Mouse (Mus musculus): ENCODE measurements at regions not wholly inside any gene's neighbourhood (a gene's known extent, or its start where the extent isn't known, plus 50 kb on each side); places are given as distances from the start of the nearest gene placed in this dataset.

GRCm38 (mm10) chr2:174178801-174179200, 68.7 kb downstream of the Npepl1 start:
- CTCF ChIA-PET = no interaction called here

DNA sequence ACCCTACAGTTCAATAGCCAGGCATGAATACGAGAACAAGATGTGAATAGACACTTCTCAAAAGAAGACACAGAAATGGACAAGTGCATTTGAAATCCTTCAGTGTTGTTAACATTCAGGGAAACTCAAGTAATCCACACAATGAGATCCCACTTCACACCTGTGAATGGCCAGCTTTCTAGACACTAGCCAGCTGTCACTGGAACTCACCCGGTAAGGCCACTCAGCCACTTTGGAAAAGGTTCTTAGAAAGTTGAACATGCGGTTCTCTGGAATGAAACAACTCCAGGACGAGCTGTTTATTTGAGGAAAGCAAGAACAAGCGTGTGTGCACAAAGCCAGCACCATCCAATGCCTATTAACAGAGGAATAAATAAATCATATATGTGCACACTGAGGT, 74.6 kb downstream of the Npepl1 start:
- CTCF ChIA-PET = no interaction called here

GRCm38 (mm10) chr2:174191071-174191470, 80.9 kb downstream of the Npepl1 start:
- CTCF ChIA-PET = no interaction called here

- CTCF ChIA-PET = no interaction called here
Measured at GRCm38 (mm10) chr2:174191516-174191915, 81.4 kb downstream of the Npepl1 start.

- CTCF ChIA-PET = no interaction called here
Measured at GRCm38 (mm10) chr2:174192026-174192425, 81.9 kb downstream of the Npepl1 start.

GRCm38 (mm10) chr2:174193506-174193905, 83.4 kb downstream of the Npepl1 start:
- CTCF ChIA-PET = no interaction called here

DNA sequence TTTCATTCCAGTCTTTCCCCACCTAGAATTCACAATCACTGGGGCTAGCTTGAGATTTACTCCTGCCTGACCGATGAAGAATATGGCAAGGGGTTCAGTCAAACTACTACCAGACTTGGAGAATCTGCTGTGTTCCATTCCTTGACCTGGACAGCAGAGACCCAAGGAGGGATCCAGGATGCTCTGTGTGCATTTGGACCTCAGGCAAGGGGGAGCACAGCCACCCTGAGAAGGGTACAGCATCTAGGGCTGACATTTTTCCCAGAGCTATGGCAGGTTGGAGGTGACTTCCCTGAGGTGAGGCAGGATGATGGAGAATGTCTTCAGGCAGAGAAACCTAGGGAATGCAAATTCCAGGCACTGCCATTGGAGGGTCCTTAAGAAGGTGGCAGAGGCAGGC, 85.5 kb downstream of the Npepl1 start:
- CTCF ChIA-PET = interaction anchor here (0.7 kb wide), 1 partner anchor 1615 kb away, joined by 15 read pairs; no protein-coding TSS in a partner anchor

- CTCF ChIA-PET = no interaction called here
Measured at GRCm38 (mm10) chr2:174196696-174197215, 86.6 kb downstream of the Npepl1 start.

DNA sequence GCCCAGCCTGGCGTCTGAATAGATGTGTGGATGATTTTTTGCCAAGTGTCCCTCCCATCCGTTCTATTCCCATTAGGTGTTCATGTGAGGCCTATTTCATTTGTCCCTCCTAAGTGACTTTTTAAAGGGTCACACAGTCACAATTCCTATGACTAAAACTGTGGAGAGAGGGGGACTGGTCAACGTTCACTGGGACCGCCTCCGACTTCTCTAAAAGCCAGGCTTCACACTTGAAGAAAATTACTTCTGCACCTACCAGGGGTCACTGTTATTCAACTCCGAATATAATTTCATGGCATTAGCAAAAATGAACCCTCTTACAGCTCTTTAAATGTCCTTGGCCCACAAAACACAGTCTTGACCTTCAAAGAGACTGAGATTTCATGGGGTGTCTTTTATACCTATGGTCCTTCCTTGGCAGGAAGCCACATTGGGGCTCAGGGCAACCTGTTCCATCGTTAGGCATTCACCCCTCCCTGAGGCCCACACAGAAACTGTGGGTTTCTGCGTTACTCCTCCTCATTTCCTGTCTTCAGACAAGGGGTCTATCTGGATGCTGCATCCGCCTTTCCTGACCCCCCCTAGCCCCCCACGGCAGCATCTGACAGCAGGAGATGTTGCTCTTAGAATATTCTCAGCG, 86.7 kb upstream of the Gnas start:
- CTCF ChIA-PET = no interaction called here

- CTCF ChIA-PET = no interaction called here
Measured at GRCm38 (mm10) chr2:174198406-174198971, 85.6 kb upstream of the Gnas start.

- CTCF ChIA-PET = no interaction called here
Measured at GRCm38 (mm10) chr2:174199961-174200862, 83.9 kb upstream of the Gnas start.

- CTCF ChIA-PET = no interaction called here
Measured at GRCm38 (mm10) chr2:174203412-174203811, 80.7 kb upstream of the Gnas start.

- CTCF ChIA-PET = no interaction called here
Measured at GRCm38 (mm10) chr2:174211681-174212080, 72.4 kb upstream of the Gnas start.

DNA sequence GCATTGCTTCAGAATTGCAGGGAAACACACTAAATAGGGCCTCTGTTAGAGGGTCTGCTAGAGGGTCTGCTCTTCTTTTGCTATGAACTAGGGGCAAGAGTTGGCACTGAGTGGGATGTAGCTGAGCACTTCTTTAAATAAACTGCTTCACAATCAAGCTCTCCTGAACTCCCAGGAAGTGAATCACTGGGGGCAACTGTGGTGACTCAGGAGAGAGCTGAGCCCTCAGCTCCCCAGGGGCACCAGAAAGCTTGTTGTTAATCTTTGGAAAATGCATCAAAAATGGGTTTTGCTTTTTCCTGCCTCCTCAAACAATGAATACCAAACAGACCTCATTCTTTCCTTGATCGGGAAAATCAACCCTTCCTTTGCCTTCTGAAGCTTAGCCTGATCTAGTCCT, 57.5 kb upstream of the Gnas start:
- CTCF ChIA-PET = no interaction called here

Data from spleen, embryonic (tissue).